Mouse (Mus musculus): ENCODE data around the gene Stx7. TPM values are rescaled to one million over a fixed set of nuclear protein-coding genes. Genes with fewer than 3 reads are reported as not detected.

Stx7 gene
- polyA plus RNA-seq, 1 experiment from 2014 or later: 78.5 TPM

DNA sequence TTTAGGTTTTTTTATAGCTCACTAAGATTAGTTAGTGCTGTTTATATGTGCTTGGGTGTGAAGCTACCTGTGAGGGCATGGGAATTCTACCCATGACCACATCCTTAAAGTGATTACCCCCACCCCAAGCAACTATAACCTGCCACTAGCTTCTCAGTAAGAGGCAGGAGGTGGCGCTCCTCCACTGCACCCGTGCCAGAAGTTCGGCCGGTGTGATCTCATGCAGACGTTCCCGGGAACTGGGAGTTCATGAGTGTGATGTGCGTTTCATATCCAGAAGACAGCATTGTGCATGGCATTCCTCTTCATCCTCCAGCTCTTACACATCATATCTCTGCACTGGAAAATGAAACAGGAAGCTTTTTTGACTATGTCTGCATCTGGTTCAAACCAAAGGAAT is 41.3 kb downstream of the Stx7 start:
- Histone ChIP-seq H3K4me2 (ENCODE audit: low read depth, low read length, severe bottlenecking) (no peak overlapping the region), H3K27me3 (ENCODE audit: control insufficient read depth, insufficient read depth, low read length) (no peaks in the 10 kb centered on the region), H3K4me3 (ENCODE audit: low read depth, low read length) (no peak overlapping the region), H3K9ac (ENCODE audit: low read length) (no peak overlapping the region), H3K9me3 (ENCODE audit: control insufficient read depth, low read length) (no peaks in the 10 kb centered on the region), H3K27ac (ENCODE audit: low read depth, low read length) (no peak overlapping the region), H3K36me3 (ENCODE audit: control insufficient read depth, insufficient read depth, low read length) (no peaks in the 10 kb centered on the region), H3K4me1 (replicated peaks; ENCODE audit: control insufficient read depth, insufficient read depth, low read length) (no peaks in the 10 kb centered on the region)
- no peak for ATAC-seq (replicated peaks; ENCODE audit: low FRiP score)
- no peak for DNase-seq (ENCODE audit: low spot score)
- 72% methylated on average over 7 of the region's 7 CpGs for WGBS

GRCm38 (mm10) chr10:24191977-24192376 is 42.9 kb downstream of the Stx7 start:
- Histone ChIP-seq H3K36me3 (ENCODE audit: control insufficient read depth, insufficient read depth, low read length) (no peaks in the 10 kb centered on the region), H3K9ac (ENCODE audit: low read length) (no peak overlapping the region), H3K27ac (ENCODE audit: low read depth, low read length) (no peak overlapping the region), H3K4me3 (ENCODE audit: low read depth, low read length) (no peak overlapping the region), H3K4me2 (ENCODE audit: low read depth, low read length, severe bottlenecking) (no peak overlapping the region), H3K9me3 (ENCODE audit: control insufficient read depth, low read length) (no peaks in the 10 kb centered on the region), H3K4me1 (replicated peaks; ENCODE audit: control insufficient read depth, insufficient read depth, low read length) (no peaks in the 10 kb centered on the region), H3K27me3 (ENCODE audit: control insufficient read depth, insufficient read depth, low read length) (no peaks in the 10 kb centered on the region)
- WGBS: 53% methylated on average over 1 of the region's 1 CpGs
- DNase-seq (ENCODE audit: low spot score): no peak
- no peak for ATAC-seq (replicated peaks; ENCODE audit: low FRiP score)

DNA sequence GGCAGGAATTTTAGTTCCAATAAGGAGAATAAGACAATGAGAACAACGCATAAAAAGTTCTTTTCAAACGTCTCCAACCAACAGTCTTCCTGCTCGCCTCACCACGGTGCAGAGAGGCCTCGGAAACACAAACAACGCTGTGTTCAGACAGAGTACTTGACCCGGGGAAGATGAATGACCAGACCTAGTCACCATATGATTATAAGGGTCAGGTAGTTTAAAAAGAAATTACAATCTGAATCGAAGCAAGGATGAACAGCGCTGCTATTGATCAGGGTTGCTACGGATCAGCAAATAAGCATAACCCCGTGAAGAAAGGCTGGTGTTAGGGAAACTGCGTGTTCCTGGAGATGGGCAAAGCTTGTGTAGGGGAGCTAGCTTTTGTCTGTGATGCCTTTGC is 50.2 kb downstream of the Stx7 start:
- Histone ChIP-seq H3K27me3 (ENCODE audit: control insufficient read depth, insufficient read depth, low read length) (no peaks in the 10 kb centered on the region), H3K4me2 (ENCODE audit: low read depth, low read length, severe bottlenecking) (no peak overlapping the region), H3K27ac (ENCODE audit: low read depth, low read length) (no peak overlapping the region), H3K9me3 (ENCODE audit: control insufficient read depth, low read length) (no peaks in the 10 kb centered on the region), H3K4me3 (ENCODE audit: low read depth, low read length) (no peak overlapping the region), H3K4me1 (replicated peaks; ENCODE audit: control insufficient read depth, insufficient read depth, low read length) (0 out of 2 replicates have a peak, but pooled peaks cover 2% of the 10 kb centered on the region), H3K36me3 (ENCODE audit: control insufficient read depth, insufficient read depth, low read length) (no peaks in the 10 kb centered on the region), H3K9ac (ENCODE audit: low read length) (no peak overlapping the region)
- peak; percentile 69; the same call in 1 of the 2 replicates for ATAC-seq (replicated peaks; ENCODE audit: low FRiP score)
- DNase-seq (ENCODE audit: low spot score): no peak
- WGBS: 53% methylated on average over 12 of the region's 12 CpGs

- ATAC-seq (replicated peaks; ENCODE audit: low FRiP score) (no peak), DNase-seq (ENCODE audit: low spot score) (no peak)
- Histone ChIP-seq H3K9ac (ENCODE audit: low read length) (no peak overlapping the region), H3K27me3 (ENCODE audit: control insufficient read depth, insufficient read depth, low read length) (no peaks in the 10 kb centered on the region), H3K4me3 (ENCODE audit: low read depth, low read length) (no peak overlapping the region), H3K36me3 (ENCODE audit: control insufficient read depth, insufficient read depth, low read length) (no peaks in the 10 kb centered on the region), H3K9me3 (ENCODE audit: control insufficient read depth, low read length) (no peaks in the 10 kb centered on the region), H3K4me2 (ENCODE audit: low read depth, low read length, severe bottlenecking) (no peak overlapping the region), H3K27ac (ENCODE audit: low read depth, low read length) (no peak overlapping the region), H3K4me1 (replicated peaks; ENCODE audit: control insufficient read depth, insufficient read depth, low read length) (0 out of 2 replicates have a peak, but pooled peaks cover 2% of the 10 kb centered on the region)
- 84% methylated on average over 3 of the region's 3 CpGs for WGBS
Observed at GRCm38 (mm10) chr10:24200099-24200498, 51.0 kb downstream of the Stx7 start.

DNA sequence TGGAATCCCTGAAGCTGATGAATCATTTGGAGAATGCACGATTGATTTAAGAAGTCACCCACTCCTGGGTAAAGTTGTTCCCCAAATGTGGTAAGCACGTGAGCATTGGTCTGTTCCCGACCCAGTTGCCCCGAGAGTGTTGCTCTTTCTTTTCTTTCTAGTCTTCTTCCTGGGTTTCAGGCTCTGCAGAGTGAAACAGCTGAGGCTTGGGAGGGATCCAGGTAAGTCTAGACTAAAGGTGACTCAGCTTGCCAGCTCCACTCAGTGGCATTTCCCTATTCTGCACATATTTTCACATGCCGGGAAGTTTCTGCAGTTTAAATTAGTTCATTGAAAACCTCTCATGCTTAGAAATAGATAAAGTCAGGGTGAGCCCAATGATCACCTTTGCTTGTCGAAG is 61.0 kb downstream of the Stx7 start:
- ATAC-seq (replicated peaks; ENCODE audit: low FRiP score): no peak
- Histone ChIP-seq H3K9me3 (ENCODE audit: control insufficient read depth, low read length) (no peaks in the 10 kb centered on the region), H3K27ac (ENCODE audit: low read depth, low read length) (no peak overlapping the region), H3K36me3 (ENCODE audit: control insufficient read depth, insufficient read depth, low read length) (no peaks in the 10 kb centered on the region), H3K4me3 (ENCODE audit: low read depth, low read length) (no peak overlapping the region), H3K4me2 (ENCODE audit: low read depth, low read length, severe bottlenecking) (no peak overlapping the region), H3K9ac (ENCODE audit: low read length) (no peak overlapping the region), H3K27me3 (ENCODE audit: control insufficient read depth, insufficient read depth, low read length) (no peaks in the 10 kb centered on the region), H3K4me1 (replicated peaks; ENCODE audit: control insufficient read depth, insufficient read depth, low read length) (no peaks in the 10 kb centered on the region)
- 84% methylated on average over 6 of the region's 6 CpGs for WGBS
- DNase-seq (ENCODE audit: low spot score): no peak

DNA sequence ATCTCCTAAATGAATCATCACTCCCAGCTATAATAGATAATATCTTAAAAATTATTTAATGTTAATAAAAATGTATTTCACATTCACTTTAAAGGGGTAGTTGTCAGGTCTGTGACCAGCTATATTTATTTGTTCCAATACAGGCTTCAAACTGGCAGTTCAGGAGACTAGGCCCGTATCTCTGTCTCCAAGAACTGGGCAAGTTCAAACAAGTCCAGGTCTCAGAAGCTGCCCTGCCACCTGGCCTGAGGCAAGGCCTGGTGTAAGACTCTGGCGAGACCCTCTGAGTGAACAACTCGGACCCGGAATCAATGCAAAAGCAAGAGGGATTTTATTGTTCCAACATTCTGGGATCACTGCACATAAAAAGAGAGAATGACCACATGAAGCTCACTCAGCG is 64.2 kb downstream of the Stx7 start:
- no peaks in the 10 kb centered on the region for H3K9me3 ChIP-seq (ENCODE audit: control insufficient read depth, low read length)
- H3K36me3 ChIP-seq (ENCODE audit: control insufficient read depth, insufficient read depth, low read length): no peaks in the 10 kb centered on the region
- H3K4me3 ChIP-seq (ENCODE audit: low read depth, low read length): no peak overlapping the region
- WGBS: 63% methylated on average over 5 of the region's 5 CpGs
- H3K27ac ChIP-seq (ENCODE audit: low read depth, low read length): no peak overlapping the region
- ATAC-seq (replicated peaks; ENCODE audit: low FRiP score): no peak
- H3K4me1 ChIP-seq (replicated peaks; ENCODE audit: control insufficient read depth, insufficient read depth, low read length): no peaks in the 10 kb centered on the region
- H3K9ac ChIP-seq (ENCODE audit: low read length): no peak overlapping the region
- no peak for DNase-seq (ENCODE audit: low spot score)
- H3K4me2 ChIP-seq (ENCODE audit: low read depth, low read length, severe bottlenecking): no peak overlapping the region
- no peaks in the 10 kb centered on the region for H3K27me3 ChIP-seq (ENCODE audit: control insufficient read depth, insufficient read depth, low read length)

DNA sequence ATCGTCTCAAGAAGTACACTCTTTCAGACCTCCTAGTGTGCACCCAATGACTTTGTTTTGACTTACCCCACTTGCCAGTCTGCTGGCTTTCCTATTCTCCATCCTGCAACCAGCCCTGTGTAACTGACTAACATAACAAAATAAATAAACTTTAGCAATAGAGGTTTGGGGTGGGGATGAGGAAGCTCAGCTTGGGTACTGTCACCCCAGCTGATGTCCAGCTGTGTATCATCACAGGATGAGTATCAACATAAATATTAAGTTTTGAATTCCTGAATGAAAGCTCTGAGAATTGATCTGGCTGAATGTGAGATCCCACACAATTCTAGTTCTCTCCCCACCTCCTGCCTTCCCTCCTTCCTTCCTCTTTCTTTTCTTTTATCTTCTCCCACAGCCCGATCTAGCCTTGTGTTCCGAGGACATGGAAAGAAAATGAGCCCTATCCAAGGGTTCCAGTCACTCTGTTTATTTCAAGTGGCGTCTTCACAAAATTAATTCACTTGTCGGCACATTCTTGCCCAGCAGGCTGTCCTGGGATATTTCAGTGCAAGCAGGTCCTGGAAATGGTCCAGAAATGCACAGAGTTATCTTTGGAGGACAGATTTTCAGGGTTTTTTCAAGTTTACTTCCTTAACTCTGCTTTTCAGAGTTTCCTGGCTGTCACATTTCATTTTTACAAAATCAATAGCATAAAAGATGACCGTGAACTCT is 68.6 kb downstream of the Stx7 start:
- Histone ChIP-seq H3K4me3 (ENCODE audit: low read depth, low read length) (no peak overlapping the region), H3K36me3 (ENCODE audit: control insufficient read depth, insufficient read depth, low read length) (no peaks in the 10 kb centered on the region), H3K27me3 (ENCODE audit: control insufficient read depth, insufficient read depth, low read length) (peaks cover 5% of the 10 kb centered on the region), H3K4me2 (ENCODE audit: low read depth, low read length, severe bottlenecking) (no peak overlapping the region), H3K9ac (ENCODE audit: low read length) (no peak overlapping the region), H3K27ac (ENCODE audit: low read depth, low read length) (no peak overlapping the region), H3K4me1 (replicated peaks; ENCODE audit: control insufficient read depth, insufficient read depth, low read length) (no peaks in the 10 kb centered on the region), H3K9me3 (ENCODE audit: control insufficient read depth, low read length) (no peaks in the 10 kb centered on the region)
- ATAC-seq (replicated peaks; ENCODE audit: low FRiP score): no peak
- DNase-seq (ENCODE audit: low spot score): no peak
- 67% methylated on average over 6 of the region's 6 CpGs for WGBS

DNA sequence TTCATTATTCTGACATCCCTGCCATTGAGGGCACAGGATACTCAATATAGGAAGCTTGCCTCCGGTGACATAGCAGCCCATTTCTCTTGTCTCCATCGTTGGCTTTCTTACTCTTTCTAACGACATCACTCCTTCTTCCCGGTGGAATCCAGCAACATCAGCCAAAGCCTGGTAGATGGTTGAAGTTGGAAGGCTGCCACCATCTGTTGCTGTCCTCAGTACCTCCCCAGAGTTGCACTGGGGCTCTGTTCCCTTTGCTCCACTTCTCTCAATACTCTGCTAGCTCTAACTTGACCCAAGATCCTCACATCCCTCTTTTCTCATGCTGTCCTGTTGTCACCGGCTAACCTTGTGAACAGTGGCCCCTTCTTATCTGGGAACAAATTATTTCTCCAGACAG is 71.8 kb downstream of the Stx7 start:
- DNase-seq (ENCODE audit: low spot score) (no peak), ATAC-seq (replicated peaks; ENCODE audit: low FRiP score) (no peak)
- Histone ChIP-seq H3K4me1 (replicated peaks; ENCODE audit: control insufficient read depth, insufficient read depth, low read length) (peaks cover 8% of the 10 kb centered on the region; the same call in 1 of the 2 replicates), H3K36me3 (ENCODE audit: control insufficient read depth, insufficient read depth, low read length) (no peaks in the 10 kb centered on the region), H3K9ac (ENCODE audit: low read length) (no peak overlapping the region), H3K4me2 (ENCODE audit: low read depth, low read length, severe bottlenecking) (no peak overlapping the region), H3K4me3 (ENCODE audit: low read depth, low read length) (no peak overlapping the region), H3K9me3 (ENCODE audit: control insufficient read depth, low read length) (no peaks in the 10 kb centered on the region), H3K27me3 (ENCODE audit: control insufficient read depth, insufficient read depth, low read length) (peaks cover 24% of the 10 kb centered on the region), H3K27ac (ENCODE audit: low read depth, low read length) (no peak overlapping the region)
- 88% methylated on average over 5 of the region's 5 CpGs for WGBS

DNA sequence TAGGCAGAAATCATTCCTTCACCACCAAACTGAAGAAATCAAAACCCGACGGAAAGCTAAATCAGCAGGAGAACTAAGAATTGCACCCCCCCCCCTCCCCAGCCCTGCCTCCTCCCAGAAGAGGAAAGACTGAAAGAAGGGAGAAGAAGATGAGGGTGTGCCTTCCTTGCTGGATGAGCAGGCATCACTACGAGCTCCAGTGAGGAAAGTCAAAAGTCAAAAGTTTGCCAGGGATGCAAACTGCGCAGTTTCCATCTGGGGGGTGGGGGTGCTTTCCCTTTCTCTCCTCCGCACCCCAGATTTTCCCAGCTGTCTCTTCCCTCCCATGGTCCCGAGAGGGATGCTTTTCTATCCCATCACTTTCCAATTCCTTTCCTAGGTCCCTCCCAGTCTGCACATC is 73.8 kb downstream of the Stx7 start:
- Histone ChIP-seq H3K27ac (ENCODE audit: low read depth, low read length) (no peak overlapping the region), H3K9ac (ENCODE audit: low read length) (no peak overlapping the region; the same call in 1 of the 2 replicates)

More for the DNA sequence above, 73.8 kb downstream of the Stx7 start:
- peaks cover 8% of the 10 kb centered on the region; the same call in 1 of the 2 replicates for H3K4me1 ChIP-seq (replicated peaks; ENCODE audit: control insufficient read depth, insufficient read depth, low read length)
- no peaks in the 10 kb centered on the region for H3K9me3 ChIP-seq (ENCODE audit: control insufficient read depth, low read length)
- ATAC-seq (replicated peaks; ENCODE audit: low FRiP score) (peak; percentile 34; the same call in 1 of the 2 replicates), DNase-seq (ENCODE audit: low spot score) (no peak)
- H3K36me3 ChIP-seq (ENCODE audit: control insufficient read depth, insufficient read depth, low read length): no peaks in the 10 kb centered on the region
- H3K4me2 ChIP-seq (ENCODE audit: low read depth, low read length, severe bottlenecking): peak overlapping the region; percentile 90
- peak overlapping the region; percentile 42 for H3K4me3 ChIP-seq (ENCODE audit: low read depth, low read length)
- WGBS: 12% methylated on average over 6 of the region's 6 CpGs
- H3K27me3 ChIP-seq (ENCODE audit: control insufficient read depth, insufficient read depth, low read length): peaks cover 24% of the 10 kb centered on the region
